Mouse (Mus musculus): ENCODE results near the gene Gm10401.

- TF ChIP-seq GATA1 (IDR thresholded peaks at IDR 0.05; ENCODE audit: low read length) (no peak), TAL1 (IDR thresholded peaks at IDR 0.05; ENCODE audit: low read length) (no peak)
Measured at GRCm38 (mm10) chr5:115085675-115086074, 12.4 kb downstream of the Gm10401 start.
